Mouse (Mus musculus) embryonic fibroblast, embryonic 13.5 days (primary cell): Measurements from ENCODE around the gene Krt86. TPM values are rescaled to one million over a fixed set of nuclear protein-coding genes. Genes with fewer than 3 reads are reported as not detected.

Experiments used
- H3K27ac ChIP-seq: 2 replicates; pipeline ENCODE4 v1.5.1; 2012; ENCODE audit warnings: low read length, control low read depth, inconsistent platforms; ENCODE audit not compliant: insufficient read depth
- H3K4me1 ChIP-seq: 2 replicates; pipeline ENCODE4 v1.6.1; 2011; ENCODE audit warnings: low read length; ENCODE audit not compliant: control insufficient read depth, insufficient read depth
- H3K4me3 ChIP-seq: 2 replicates; pipeline ENCODE4 v1.5.1; 2011; ENCODE audit warnings: mild to moderate bottlenecking, control low read depth, low read length; ENCODE audit not compliant: insufficient read depth
- CTCF ChIP-seq: IDR thresholded peaks from 2 replicates; pipeline ENCODE4 v1.5.1; 2011; ENCODE audit warnings: mild to moderate bottlenecking, control low read depth, low read length, moderate library complexity, borderline replicate concordance; ENCODE audit not compliant: insufficient read depth
- POLR2A ChIP-seq: IDR thresholded peaks from 2 replicates; pipeline ENCODE4 v1.6.1; 2011; ENCODE audit warnings: low read depth, mild to moderate bottlenecking, control low read depth, low read length, moderate library complexity
- polyA plus RNA-seq: library from polyadenylated mRNA; stranded (reverse); fragments of >200 nt; gene quantifications from 2 replicates; pipeline ENCODE4 v1.2.4, GENCODE M21; 2011; ENCODE audit warnings: low read depth; ENCODE audit not compliant: missing spikeins, insufficient read length

Krt86 gene
- polyA plus RNA-seq, 1 experiment, result not detected

DNA sequence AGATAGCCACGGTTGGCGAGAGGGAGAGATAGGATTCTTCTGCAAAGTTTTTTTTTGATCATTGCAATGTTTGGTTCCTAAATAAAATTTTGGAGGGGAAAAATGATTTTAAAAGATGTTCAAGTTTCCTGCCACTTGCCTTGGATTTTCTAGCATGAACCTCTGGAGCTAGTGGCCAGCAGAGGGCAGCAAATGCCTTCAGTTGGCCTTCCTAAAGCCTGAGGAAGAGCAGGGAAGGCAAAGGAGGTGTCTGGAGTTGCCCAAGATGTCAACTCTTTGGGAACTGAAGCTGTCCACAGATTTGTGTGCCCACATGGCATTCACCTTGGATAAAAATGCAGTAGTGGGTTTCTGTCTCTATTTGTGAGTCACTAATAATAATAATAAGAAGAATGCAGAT lies 46.5 kb downstream of the Krt86 start:
- no peak overlapping the region for H3K4me3 ChIP-seq
- TF ChIP-seq CTCF, result peak; percentile 88
- TF ChIP-seq POLR2A, result no peak
- H3K4me1 ChIP-seq, result no peaks in the 10 kb centered on the region
- H3K27ac ChIP-seq, result no peak overlapping the region

DNA sequence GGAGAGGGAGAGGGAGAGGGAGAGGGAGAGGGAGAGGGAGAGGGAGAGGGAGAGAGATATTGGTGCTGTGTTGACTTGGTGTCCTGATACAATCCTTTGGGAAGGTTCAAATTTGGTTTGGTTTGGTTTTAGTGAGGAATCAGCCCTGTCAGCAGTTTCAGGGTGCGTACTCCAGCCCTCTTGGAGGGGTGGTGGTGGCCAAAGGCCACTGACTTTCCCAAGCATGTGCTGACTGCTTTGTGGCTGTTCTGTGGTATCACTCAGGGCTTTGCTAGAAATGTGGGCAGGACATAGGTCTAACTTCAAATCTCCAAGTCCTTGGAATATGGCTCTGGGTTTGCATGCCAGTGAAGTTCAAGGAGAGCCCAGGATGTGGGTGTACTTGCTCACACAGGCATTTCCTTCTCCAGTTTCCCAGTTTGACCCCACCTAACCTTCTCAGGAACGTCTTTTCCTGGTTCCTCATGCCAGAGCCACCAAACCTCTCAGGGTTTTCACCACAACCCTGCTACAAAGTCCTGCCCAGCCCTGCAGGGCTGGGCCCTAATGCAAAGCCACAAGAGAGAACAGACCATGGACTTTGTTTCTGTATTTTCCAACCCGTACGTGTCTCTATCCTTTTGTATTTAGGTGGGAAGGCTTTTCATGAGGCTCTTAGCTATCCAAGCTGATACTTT lies 49.4 kb downstream of the Krt86 start:
- Histone ChIP-seq H3K4me1 (no peaks in the 10 kb centered on the region), H3K27ac (0 out of 2 replicates have a peak overlapping the region, but pooled peaks have one; percentile 23), H3K4me3 (no peak overlapping the region)
- no peak for TF ChIP-seq POLR2A

Other genes starting within 250 kb of the Krt86 start
- 9.0 and 9.3 TPM in 2 replicates for gene Grasp, start 249.3 kb upstream of the Krt86 start, polyA plus RNA-seq
- 60.9 and 68.2 TPM in 2 replicates for gene Nr4a1, start 219.2 kb upstream of the Krt86 start, polyA plus RNA-seq
- 20.4 and 21.3 TPM in 2 replicates for gene Atg101, start 189.2 kb upstream of the Krt86 start, polyA plus RNA-seq
- gene 6030408B16Rik, start 180.3 kb upstream of the Krt86 start, polyA plus RNA-seq, result not detected in 2 replicates
- 2.2 and 2.4 TPM in 2 replicates for gene Krt80, start 103.3 kb upstream of the Krt86 start, polyA plus RNA-seq
- gene Krt7, start 62.4 kb upstream of the Krt86 start, polyA plus RNA-seq, result 0.98 and 1.8 TPM in 2 replicates
- gene Krt87, start 34.7 kb upstream of the Krt86 start, polyA plus RNA-seq, result not detected in 2 replicates
- not detected in 2 replicates for gene Krt88, start 25.7 kb upstream of the Krt86 start, polyA plus RNA-seq
- not detected in 2 replicates for gene Krt81, start 9.7 kb upstream of the Krt86 start, polyA plus RNA-seq
- gene Krt83, start 18.0 kb downstream of the Krt86 start, polyA plus RNA-seq, result not detected in 2 replicates
- not detected in 2 replicates for gene Gm49425, start 43.8 kb downstream of the Krt86 start, polyA plus RNA-seq
- gene Krt84, start 59.3 kb downstream of the Krt86 start, polyA plus RNA-seq, result not detected in 2 replicates
- not detected in 2 replicates for gene Krt82, start 77.2 kb downstream of the Krt86 start, polyA plus RNA-seq
- gene Krt90, start 89.5 kb downstream of the Krt86 start, polyA plus RNA-seq, result not detected in 2 replicates
- gene Krt75, start 100.4 kb downstream of the Krt86 start, polyA plus RNA-seq, result not detected in 2 replicates
- gene Gm5414, start 154.7 kb downstream of the Krt86 start, polyA plus RNA-seq, result not detected in 2 replicates
- not detected in 2 replicates for gene Gm5478, start 173.9 kb downstream of the Krt86 start, polyA plus RNA-seq
- not detected in 2 replicates for gene Krt6b, start 206.8 kb downstream of the Krt86 start, polyA plus RNA-seq
- gene Krt6a, start 220.8 kb downstream of the Krt86 start, polyA plus RNA-seq, result not detected in 2 replicates
- not detected in 2 replicates for gene Krt5, start 239.4 kb downstream of the Krt86 start, polyA plus RNA-seq